Mouse (Mus musculus) myocyte (in vitro differentiated cells): ENCODE results near the gene A930009A15Rik. TPM values are rescaled to one million over a fixed set of nuclear protein-coding genes. Genes with fewer than 3 reads are reported as not detected.

Source experiments
- H3K27me3 ChIP-seq: one replicate; pipeline ENCODE4 v1.6.1; 2011; ENCODE audit not compliant: control insufficient read depth, insufficient read depth, insufficient read length
- H3K36me3 ChIP-seq: one replicate; pipeline ENCODE4 v1.6.1; 2011; ENCODE audit not compliant: control insufficient read depth, insufficient read depth
- H3K4me2 ChIP-seq: one replicate; pipeline ENCODE4 v1.6.1; 2011; ENCODE audit warnings: low read depth, control low read depth
- H3K4me3 ChIP-seq: one replicate; pipeline ENCODE4 v1.5.1; 2011; ENCODE audit warnings: mild to moderate bottlenecking, control low read depth, moderate library complexity
- H3K79me2 ChIP-seq: one replicate; pipeline ENCODE4 v1.6.1; 2011; ENCODE audit not compliant: control insufficient read depth, insufficient read depth
- H3ac ChIP-seq: one replicate; pipeline ENCODE4 v1.6.1; 2011; ENCODE audit not compliant: control insufficient read depth, insufficient read length
- CEBPB ChIP-seq: IDR thresholded peaks from 2 replicates; pipeline ENCODE4 v1.6.1; 2011; ENCODE audit warnings: mild to moderate bottlenecking, moderate library complexity; ENCODE audit not compliant: poor library complexity, insufficient read depth, severe bottlenecking
- E2F4 ChIP-seq: IDR thresholded peaks from one replicate; pipeline ENCODE4 v1.6.1; 2011; ENCODE audit warnings: mild to moderate bottlenecking, control low read depth, moderate library complexity; ENCODE audit not compliant: insufficient read depth
- MAX ChIP-seq: IDR thresholded peaks from one replicate; pipeline ENCODE4 v1.6.1; 2011; ENCODE audit warnings: low read depth, mild to moderate bottlenecking, control low read depth
- MYOD1 ChIP-seq, 3 experiments: IDR thresholded peaks; one replicate each; pipeline ENCODE4 v1.6.1; 2011; ENCODE audit warnings: control low read depth in 2 of 3, low read depth in 2 of 3, mild to moderate bottlenecking in 2 of 3, moderate library complexity in 1 of 3; ENCODE audit not compliant: insufficient read length in 2 of 3, control insufficient read depth in 1 of 3
- MYOG ChIP-seq, 3 experiments: IDR thresholded peaks; one replicate each; pipeline ENCODE4 v1.6.1; 2011; ENCODE audit warnings: control low read depth in 2 of 3, low read depth in 2 of 3, mild to moderate bottlenecking in 2 of 3; ENCODE audit not compliant: insufficient read length in 2 of 3, control insufficient read depth in 1 of 3, insufficient read depth in 1 of 3
- POLR2A ChIP-seq: IDR thresholded peaks from one replicate; pipeline ENCODE4 v1.6.1; 2011; ENCODE audit warnings: low read depth, mild to moderate bottlenecking, control low read depth, moderate library complexity; ENCODE audit not compliant: insufficient read length
- POLR2AphosphoS2 ChIP-seq: IDR thresholded peaks from one replicate; pipeline ENCODE4 v1.6.1; 2011; ENCODE audit warnings: low read depth, control low read depth; ENCODE audit not compliant: insufficient read length
- REST ChIP-seq: IDR thresholded peaks from one replicate; pipeline ENCODE4 v1.6.1; 2011; ENCODE audit warnings: mild to moderate bottlenecking, control low read depth, moderate library complexity; ENCODE audit not compliant: insufficient read depth, insufficient read length
- SRF ChIP-seq: IDR thresholded peaks from one replicate; pipeline ENCODE4 v1.6.1; 2011; ENCODE audit warnings: low read depth; ENCODE audit not compliant: control insufficient read depth, insufficient read length
- TCF12 ChIP-seq: IDR thresholded peaks from one replicate; pipeline ENCODE4 v1.6.1; 2011; ENCODE audit warnings: mild to moderate bottlenecking, control low read depth; ENCODE audit not compliant: poor library complexity, insufficient read depth, severe bottlenecking
- TCF3 ChIP-seq: IDR thresholded peaks from one replicate; pipeline ENCODE4 v1.6.1; 2011; ENCODE audit warnings: low read depth, control low read depth; ENCODE audit not compliant: insufficient read length
- USF1 ChIP-seq: IDR thresholded peaks from one replicate; pipeline ENCODE4 v1.6.1; 2011; ENCODE audit warnings: low read depth, mild to moderate bottlenecking, control low read depth, moderate library complexity
- polyA plus RNA-seq: library from polyadenylated mRNA; unstranded; fragments of >200 nt; fragmentation: generic; extraction: Trizol; gene quantifications from one replicate; pipeline ENCODE4 v1.2.1, GENCODE M21; 2012; ENCODE audit warnings: missing spikeins

Gene A930009A15Rik
- polyA plus RNA-seq, 1 experiment = not detected

GRCm38 (mm10) chr10:115579076-115579475, 9.3 kb downstream of the A930009A15Rik start:
- Histone ChIP-seq H3K4me3 (no peak overlapping the region), H3K4me2 (no peak overlapping the region), H3K27me3 (peaks cover 4% of the 10 kb centered on the region), H3K79me2 (no peaks in the 10 kb centered on the region), H3ac (no peak overlapping the region), H3K36me3 (no peaks in the 10 kb centered on the region)
- no peak for TF ChIP-seq USF1
- no peak for TF ChIP-seq TCF3
- no peak for TF ChIP-seq E2F4
- no peak for TF ChIP-seq TCF12
- TF ChIP-seq REST = no peak
- no peak for TF ChIP-seq MYOG (IDR thresholded peaks at IDR 0.05; ENCODE audit: control insufficient read depth in 1 of 3, insufficient read depth in 1 of 3, insufficient read length in 2 of 3, low read depth in 2 of 3)
- TF ChIP-seq MYOD1 (IDR thresholded peaks at IDR 0.05; ENCODE audit: control insufficient read depth in 1 of 3, insufficient read length in 2 of 3, low read depth in 2 of 3) = no peak
- no peak for TF ChIP-seq POLR2A
- no peak for TF ChIP-seq POLR2AphosphoS2
- TF ChIP-seq MAX = no peak
- no peak for TF ChIP-seq CEBPB
- no peak for TF ChIP-seq SRF

- H3K27me3 ChIP-seq = peaks cover 4% of the 10 kb centered on the region
- TF ChIP-seq SRF (no peak), POLR2AphosphoS2 (no peak), MAX (no peak), TCF12 (no peak), E2F4 (no peak), POLR2A (no peak), TCF3 (no peak), USF1 (no peak), CEBPB (no peak), MYOD1 (IDR thresholded peaks at IDR 0.05; ENCODE audit: control insufficient read depth in 1 of 3, insufficient read length in 2 of 3, low read depth in 2 of 3) (no peak), REST (no peak), MYOG (IDR thresholded peaks at IDR 0.05; ENCODE audit: control insufficient read depth in 1 of 3, insufficient read depth in 1 of 3, insufficient read length in 2 of 3, low read depth in 2 of 3) (no peak)
- H3K79me2 ChIP-seq = no peaks in the 10 kb centered on the region
- H3K4me3 ChIP-seq = no peak overlapping the region
- H3ac ChIP-seq = no peak overlapping the region
- H3K4me2 ChIP-seq = no peak overlapping the region
- no peaks in the 10 kb centered on the region for H3K36me3 ChIP-seq
Observed at GRCm38 (mm10) chr10:115579494-115579893, 9.7 kb downstream of the A930009A15Rik start.

GRCm38 (mm10) chr10:115581971-115582370, 12.2 kb downstream of the A930009A15Rik start:
- Histone ChIP-seq H3ac (no peak overlapping the region), H3K79me2 (no peaks in the 10 kb centered on the region), H3K36me3 (no peaks in the 10 kb centered on the region), H3K4me2 (no peak overlapping the region), H3K27me3 (peaks cover 4% of the 10 kb centered on the region), H3K4me3 (no peak overlapping the region)
- TF ChIP-seq E2F4 (no peak), MYOG (IDR thresholded peaks at IDR 0.05; ENCODE audit: control insufficient read depth in 1 of 3, insufficient read depth in 1 of 3, insufficient read length in 2 of 3, low read depth in 2 of 3) (no peak), SRF (no peak), TCF3 (no peak), MAX (no peak), REST (no peak), POLR2A (no peak), USF1 (no peak), MYOD1 (IDR thresholded peaks at IDR 0.05; ENCODE audit: control insufficient read depth in 1 of 3, insufficient read length in 2 of 3, low read depth in 2 of 3) (no peak), POLR2AphosphoS2 (no peak), CEBPB (no peak), TCF12 (no peak)

- no peak overlapping the region for H3K4me2 ChIP-seq
- no peaks in the 10 kb centered on the region for H3K36me3 ChIP-seq
- H3K4me3 ChIP-seq = no peak overlapping the region
- H3ac ChIP-seq = no peak overlapping the region
- peaks cover 14% of the 10 kb centered on the region for H3K27me3 ChIP-seq
- H3K79me2 ChIP-seq = no peaks in the 10 kb centered on the region
- TF ChIP-seq SRF (no peak), POLR2A (no peak), MYOD1 (IDR thresholded peaks at IDR 0.05; ENCODE audit: control insufficient read depth in 1 of 3, insufficient read length in 2 of 3, low read depth in 2 of 3) (no peak), REST (no peak), POLR2AphosphoS2 (no peak), MYOG (IDR thresholded peaks at IDR 0.05; ENCODE audit: control insufficient read depth in 1 of 3, insufficient read depth in 1 of 3, insufficient read length in 2 of 3, low read depth in 2 of 3) (no peak), TCF3 (no peak), E2F4 (no peak), TCF12 (no peak)
Observed at GRCm38 (mm10) chr10:115583071-115583470, 13.3 kb downstream of the A930009A15Rik start.

GRCm38 (mm10) chr10:115584656-115585055, 14.9 kb downstream of the A930009A15Rik start:
- H3K27me3 ChIP-seq = peaks cover 14% of the 10 kb centered on the region
- TF ChIP-seq USF1 (no peak), MYOG (IDR thresholded peaks at IDR 0.05; ENCODE audit: control insufficient read depth in 1 of 3, insufficient read depth in 1 of 3, insufficient read length in 2 of 3, low read depth in 2 of 3) (no peak), SRF (no peak), POLR2A (no peak), POLR2AphosphoS2 (no peak), TCF12 (no peak), REST (no peak), TCF3 (no peak), CEBPB (no peak), MAX (no peak), MYOD1 (IDR thresholded peaks at IDR 0.05; ENCODE audit: control insufficient read depth in 1 of 3, insufficient read length in 2 of 3, low read depth in 2 of 3) (no peak), E2F4 (no peak)
- H3K79me2 ChIP-seq = no peaks in the 10 kb centered on the region
- no peak overlapping the region for H3K4me2 ChIP-seq
- no peaks in the 10 kb centered on the region for H3K36me3 ChIP-seq
- H3ac ChIP-seq = no peak overlapping the region
- H3K4me3 ChIP-seq = no peak overlapping the region
